Mouse (Mus musculus) liver, embryonic 14.5 days (tissue): ENCODE results near the gene Ccdc47.

Experiments
- CTCF ChIP-seq: IDR thresholded peaks from 2 replicates; pipeline ENCODE4 v1.5.1; 2016; ENCODE audit warnings: antibody characterized with exemption, low read depth, control low read depth
- EP300 ChIP-seq: IDR thresholded peaks from 2 replicates; pipeline ENCODE4 v1.6.1; 2016; ENCODE audit warnings: antibody characterized with exemption, low read depth

DNA sequence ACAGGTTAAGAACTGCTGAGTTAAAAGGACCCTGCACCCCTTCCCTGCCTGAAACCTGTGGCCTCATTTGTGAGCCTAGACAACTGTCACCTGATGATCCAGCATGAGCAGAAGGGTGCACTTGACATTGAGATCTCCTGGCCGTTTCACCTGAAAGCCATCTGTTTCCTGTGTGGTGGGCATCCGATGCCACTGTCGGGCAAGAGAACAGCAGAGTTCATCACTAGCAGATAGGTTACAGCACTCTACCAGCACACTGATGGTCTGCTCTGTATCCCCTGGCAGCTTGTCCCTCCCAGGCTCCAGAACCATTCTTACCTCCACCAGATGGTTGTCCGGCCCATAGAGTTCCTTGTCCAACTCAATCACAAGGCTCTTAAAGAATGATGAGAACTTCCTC, 49.4 kb upstream of the Ccdc47 start:
- no peak for TF ChIP-seq CTCF
- TF ChIP-seq EP300, result no peak
